Mouse (Mus musculus) mature B cell (primary cell): Measurements from ENCODE around the gene Rnf212.
"Not testable (repeated sequence)": the region's sequence is repeated elsewhere in the genome, so short reads cannot be mapped to it uniquely, and the experiment has no call there.

Source experiments
- in situ Hi-C: fragments of 300-500 bp; cut with MboI; formaldehyde crosslinking; loops from 2 replicates; pipeline ENCODE4 v1.14.3; 2019

The Rnf212 gene

GRCm38 (mm10) chr5:108774630-108775306 is at the start of gene Rnf212:
Rnf212 (minus strand) TSS chr5:108774982.
- in situ Hi-C loops = no loop called here

DNA sequence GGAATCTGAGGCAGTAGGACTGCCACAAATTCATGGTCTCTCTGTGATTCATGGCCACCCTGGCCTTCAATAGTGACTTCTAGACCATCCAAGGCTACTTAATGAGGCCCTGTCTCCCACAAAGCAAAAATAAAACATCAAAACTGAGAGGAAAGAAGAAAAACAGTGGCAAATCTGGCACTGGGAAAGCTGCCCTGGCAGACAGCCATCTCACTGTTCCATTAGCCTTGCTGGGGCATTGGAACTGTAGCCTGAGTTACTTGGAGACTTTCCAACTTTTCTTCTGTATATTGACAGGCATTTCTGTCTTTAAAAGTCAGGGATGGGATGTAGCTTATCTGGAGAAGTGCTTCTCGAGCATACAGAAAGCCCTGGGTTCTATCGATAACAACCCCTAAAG is 48.5 kb upstream of the Rnf212 start:
- in situ Hi-C loops = no loop called here

DNA sequence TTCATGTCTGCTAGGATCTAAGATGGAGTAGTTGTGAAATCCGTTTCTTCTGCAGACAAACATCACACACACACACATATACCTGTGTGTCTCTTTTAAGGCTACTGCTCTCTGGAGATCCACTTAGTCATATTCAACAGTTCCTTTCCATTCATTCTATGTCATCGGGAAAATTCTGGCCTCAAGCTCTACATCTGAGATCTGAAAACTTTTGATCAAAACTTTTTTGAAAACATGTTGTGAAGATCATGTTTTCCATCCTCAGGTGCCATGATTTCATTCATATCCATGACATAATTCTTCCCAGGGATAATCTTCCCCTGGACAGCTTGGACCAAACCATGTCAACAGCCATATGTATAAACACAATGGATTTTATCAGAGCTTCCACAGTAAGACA is 34.0 kb upstream of the Rnf212 start, which contains the start of gene Vmn2r8:
Gene Vmn2r8 (minus strand): TSS at position 101 of the 400 bp plus-strand sequence.
- in situ Hi-C loops = not testable (repeated sequence)

GRCm38 (mm10) chr5:108803646-108804045 is 28.9 kb upstream of the Rnf212 start:
- in situ Hi-C loops = no loop called here

GRCm38 (mm10) chr5:108795263-108795662 is 20.5 kb upstream of the Rnf212 start, which contains the start of gene Tmed11:
Tmed11 (minus strand) TSS chr5:108795363.
- in situ Hi-C loops = not testable (repeated sequence)

- in situ Hi-C loops = not testable (repeated sequence)
Measured at GRCm38 (mm10) chr5:108790385-108790784, 15.6 kb upstream of the Rnf212 start.

DNA sequence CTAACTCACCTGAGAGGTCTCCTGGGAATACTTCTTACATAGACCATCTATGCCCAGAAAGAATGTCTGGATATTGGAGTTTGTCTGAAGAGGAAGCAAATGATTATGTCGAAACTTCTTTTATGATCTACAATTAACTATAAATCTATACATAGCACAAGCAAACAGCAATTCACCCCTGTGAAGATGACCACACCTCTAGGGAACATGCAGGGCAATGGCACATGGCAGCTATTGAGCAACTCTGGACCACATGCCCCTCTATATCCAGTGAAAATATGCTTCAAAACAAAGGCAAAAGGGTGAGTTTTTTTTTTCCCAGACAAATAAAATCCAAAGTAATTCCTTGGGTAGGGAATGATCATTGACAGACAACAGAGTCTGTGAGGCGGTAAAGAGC is 14.8 kb downstream of the Rnf212 start:
- in situ Hi-C loops = no loop called here

DNA sequence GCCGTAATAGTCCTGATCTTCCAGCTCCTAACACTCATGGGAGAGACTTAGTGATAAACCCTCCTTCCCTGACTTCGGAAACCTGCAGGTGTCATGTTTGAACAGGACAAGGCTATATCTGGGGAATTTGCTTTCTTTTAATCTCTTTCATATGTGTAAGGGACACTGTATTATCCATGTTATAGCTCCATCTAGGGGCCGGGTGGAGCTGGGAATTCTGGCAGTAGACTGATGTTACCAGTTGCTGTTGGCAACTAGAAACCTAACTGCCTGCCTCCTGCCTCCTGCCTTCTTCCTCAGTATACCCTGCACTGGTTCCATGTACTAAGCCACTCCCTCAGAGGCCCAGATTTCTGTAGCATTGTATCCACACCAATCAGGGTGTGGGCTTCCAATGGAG is 16.4 kb downstream of the Rnf212 start:
- in situ Hi-C loops = no loop called here

DNA sequence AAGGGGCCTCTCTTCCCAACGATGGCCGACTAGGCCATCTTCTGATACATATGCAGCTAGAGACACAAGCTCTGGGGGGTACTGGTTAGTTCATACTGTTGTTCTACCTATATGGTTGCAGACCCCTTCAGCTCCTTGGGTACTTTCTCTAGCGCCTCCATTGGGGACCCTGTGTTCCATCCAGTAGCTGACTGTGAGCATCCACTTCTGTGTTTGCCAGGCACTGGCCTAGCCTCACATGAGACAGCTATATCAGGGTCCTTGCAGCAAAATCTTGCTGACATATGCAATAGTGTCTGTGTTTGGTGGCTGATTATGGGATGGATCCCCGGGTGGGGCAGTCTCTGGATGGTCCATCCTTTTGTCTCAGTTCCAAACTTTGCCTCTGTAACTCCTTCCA is 23.5 kb downstream of the Rnf212 start:
- in situ Hi-C loops = not testable (repeated sequence)

- in situ Hi-C loops = no loop called here
Measured at GRCm38 (mm10) chr5:108750328-108751210, 24.2 kb downstream of the Rnf212 start.

GRCm38 (mm10) chr5:108744629-108745028 is 30.2 kb downstream of the Rnf212 start:
- in situ Hi-C loops = no loop called here

DNA sequence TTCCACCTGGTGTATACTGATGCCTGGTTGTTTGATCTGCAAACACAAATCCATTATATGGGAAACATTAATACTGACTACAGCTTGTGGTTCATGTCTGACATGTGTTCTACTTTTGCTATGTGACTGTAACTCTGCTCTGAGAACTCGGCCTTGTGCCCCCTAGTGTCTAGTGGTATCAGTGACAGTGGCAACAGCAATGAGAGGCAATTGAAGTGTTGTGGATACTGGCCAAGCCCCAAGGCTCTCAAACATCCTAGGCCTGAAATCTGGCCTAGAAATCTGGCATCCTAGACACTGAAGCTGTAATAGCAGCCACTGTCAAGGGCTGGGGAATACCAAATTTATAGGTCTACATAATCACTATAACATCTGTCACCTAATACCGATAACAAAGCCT is 30.9 kb downstream of the Rnf212 start:
- in situ Hi-C loops = no loop called here

DNA sequence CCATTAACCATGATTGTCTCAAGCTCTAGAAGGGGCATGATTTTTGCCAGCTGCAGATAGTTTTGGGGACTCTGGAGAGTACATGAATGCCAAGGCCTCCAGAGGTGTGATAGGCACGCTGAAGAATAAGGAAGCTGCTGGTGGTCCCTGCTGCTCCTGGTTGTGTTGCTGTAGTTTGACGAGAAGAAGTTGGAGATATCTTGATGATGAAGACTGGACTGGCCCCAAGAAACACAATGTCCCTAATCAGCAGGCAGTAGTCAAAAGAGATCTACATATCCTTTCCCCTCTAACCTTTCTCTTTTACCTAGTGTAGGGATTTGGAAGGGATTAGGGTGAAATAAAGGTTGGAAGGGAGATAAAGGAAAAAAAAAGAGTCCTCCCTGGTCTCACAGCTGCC is 32.2 kb downstream of the Rnf212 start:
- in situ Hi-C loops = no loop called here

DNA sequence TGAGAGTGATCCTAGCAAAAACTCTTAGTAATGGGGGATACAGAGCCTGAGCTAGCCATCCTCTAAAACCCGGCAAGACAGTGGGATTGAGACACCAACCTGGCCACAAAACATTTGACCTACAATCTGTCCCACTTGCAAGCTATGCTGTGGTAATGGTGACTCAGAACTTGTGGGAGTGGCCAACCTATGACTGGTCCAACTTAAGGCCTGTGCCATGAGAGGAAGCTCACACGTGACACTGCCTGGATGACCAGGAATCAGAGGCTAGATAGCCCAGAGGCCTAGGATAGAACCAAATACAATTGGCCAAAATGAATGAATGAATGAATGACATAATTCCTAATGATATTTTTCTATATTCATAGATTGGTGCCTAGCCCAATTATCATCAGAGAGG is 32.9 kb downstream of the Rnf212 start:
- in situ Hi-C loops = no loop called here

DNA sequence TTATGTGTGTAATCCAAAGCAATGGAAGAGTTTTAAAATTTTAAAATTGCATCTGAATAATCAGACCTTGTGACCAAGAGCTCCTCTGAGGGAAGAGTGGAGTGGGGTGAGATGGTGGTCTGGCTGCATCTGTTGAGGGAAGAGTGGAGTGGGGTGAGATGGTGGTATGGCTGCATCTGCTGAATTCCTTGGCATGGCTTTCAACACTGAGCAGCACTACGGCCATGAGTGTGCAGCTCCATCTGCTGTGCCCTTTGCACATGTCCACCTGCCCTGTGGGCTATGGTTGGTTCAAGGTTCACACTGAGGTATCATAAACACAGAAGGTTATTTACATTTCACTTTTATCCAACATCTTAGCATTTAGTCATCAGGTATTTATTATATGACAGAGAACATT is 47.4 kb downstream of the Rnf212 start:
- in situ Hi-C loops = no loop called here

- in situ Hi-C loops = no loop called here
Measured at GRCm38 (mm10) chr5:108726557-108727248, 48.1 kb downstream of the Rnf212 start.

DNA sequence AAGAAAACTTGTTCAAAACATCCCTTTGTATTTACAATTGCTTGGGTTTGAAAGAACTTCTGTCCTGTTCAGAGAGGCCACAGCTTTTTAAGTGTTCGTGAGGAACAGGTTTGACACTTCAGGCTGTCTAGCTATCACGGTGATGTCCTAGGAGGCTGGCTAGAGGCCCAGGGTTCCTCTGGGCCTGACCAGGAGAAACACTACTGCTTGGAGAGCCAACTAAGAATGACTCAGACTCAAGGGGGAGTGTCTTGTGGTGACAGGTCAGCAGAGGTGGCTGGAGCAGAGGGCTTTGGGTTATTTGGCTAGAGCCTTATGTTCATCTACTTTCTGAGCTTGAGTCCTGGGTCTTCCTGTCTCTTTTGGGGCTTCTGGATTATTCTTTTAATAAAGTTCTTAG is 50.8 kb downstream of the Rnf212 start:
- in situ Hi-C loops = no loop called here

DNA sequence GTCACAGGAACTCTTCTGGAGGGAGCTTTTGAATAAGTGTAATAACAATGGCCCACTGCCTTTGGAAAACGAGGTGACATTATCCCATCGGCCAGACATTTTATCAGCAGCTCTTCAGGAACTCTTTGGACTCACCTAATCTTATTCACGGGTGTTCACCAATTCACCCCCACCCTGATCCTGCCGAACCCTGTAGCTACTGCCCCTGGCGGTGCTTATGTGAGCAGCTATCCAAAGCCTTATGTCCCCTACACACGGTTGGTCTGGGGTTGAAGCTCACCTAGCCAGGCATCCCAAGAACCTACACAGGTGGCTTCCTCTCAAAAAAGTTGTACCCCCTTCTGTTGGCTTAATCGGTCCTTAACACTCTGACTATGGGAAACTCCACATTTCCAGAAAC is 55.0 kb downstream of the Rnf212 start:
- in situ Hi-C loops = no loop called here

DNA sequence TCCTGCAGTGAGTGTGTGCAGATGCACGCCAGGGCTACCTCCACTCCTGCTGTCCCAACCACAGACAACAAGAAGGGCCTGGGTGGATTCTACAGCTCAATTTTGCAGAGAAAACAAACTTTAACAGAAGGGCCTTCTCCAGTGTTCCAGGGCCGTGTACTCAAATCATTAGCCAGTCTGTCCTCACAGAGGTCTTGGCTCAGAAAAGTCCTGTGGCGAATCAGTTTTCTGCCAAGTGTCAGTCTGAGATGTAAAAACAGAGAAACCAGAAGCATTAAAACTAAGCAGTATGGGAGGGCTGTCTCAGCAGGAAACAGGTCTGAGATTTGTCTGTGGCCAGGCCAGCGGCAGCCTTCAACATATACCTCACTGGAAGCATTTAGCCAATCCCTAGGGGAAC is 56.7 kb downstream of the Rnf212 start:
- in situ Hi-C loops = no loop called here

DNA sequence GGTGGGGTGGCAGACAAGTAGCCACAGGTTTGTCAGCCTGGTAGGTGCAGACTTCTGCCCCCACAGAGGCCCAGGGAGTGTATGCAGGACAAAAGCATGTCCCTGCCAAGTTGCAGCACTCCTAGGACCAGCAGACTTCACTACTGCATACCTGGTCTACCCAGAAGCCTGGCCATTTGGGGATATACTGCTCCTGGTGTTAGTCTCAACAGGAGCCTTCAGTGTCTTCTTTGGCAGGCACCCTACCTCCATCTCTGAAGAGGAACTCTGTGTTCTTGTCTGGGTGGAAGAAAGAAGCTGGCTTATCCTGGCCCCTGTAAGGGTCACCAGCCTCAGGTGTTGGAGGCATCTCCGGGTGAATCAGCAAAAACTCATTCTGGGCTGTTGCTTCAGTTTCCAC is 58.8 kb downstream of the Rnf212 start:
- in situ Hi-C loops = no loop called here

DNA sequence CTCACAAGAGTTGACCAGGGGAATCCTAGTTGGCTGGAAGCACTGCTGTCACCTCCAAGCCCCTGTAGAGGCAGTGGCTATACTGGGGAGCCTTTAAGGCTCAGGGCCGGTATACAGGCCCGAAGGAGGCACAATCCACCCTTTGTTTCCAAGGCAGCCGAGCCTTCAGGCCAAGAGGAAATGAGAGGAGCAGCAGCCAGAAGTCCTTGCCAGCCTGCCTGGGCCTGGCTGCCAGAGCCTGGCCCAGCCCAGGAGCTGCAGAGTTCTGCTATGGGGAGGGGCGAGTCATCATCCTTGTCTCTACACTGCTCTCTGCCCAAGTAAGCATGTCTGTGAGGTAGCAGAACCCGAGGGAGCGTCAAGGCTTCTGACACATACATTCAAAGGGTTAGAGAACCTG is 60.6 kb downstream of the Rnf212 start:
- in situ Hi-C loops = no loop called here

GRCm38 (mm10) chr5:108713691-108714090 is 61.1 kb downstream of the Rnf212 start:
- in situ Hi-C loops = no loop called here

- in situ Hi-C loops = no loop called here
Measured at GRCm38 (mm10) chr5:108713096-108713495, 61.7 kb downstream of the Rnf212 start.
